Mouse (Mus musculus) midbrain, postnatal 0 days (tissue): ENCODE data around the gene Itfg2. TPM values are rescaled to one million over a fixed set of nuclear protein-coding genes. Genes with fewer than 3 reads are reported as not detected.

Experiments used
- ATAC-seq: fragments of 200-750 bp; cut with Nextera tagmentation; 2 replicates; pipeline ENCODE4 v1.8.0; 2017; ENCODE audit warnings: moderate number of reproducible peaks, mild to moderate bottlenecking, moderate TSS enrichment, moderate library complexity; ENCODE audit not compliant: low FRiP score
- DNase-seq: peaks from one replicate; pipeline ENCODE4 v3.0.0-alpha.2; 2015; ENCODE audit warnings: low spot score
- H3K27ac ChIP-seq: fragments of 300-500 bp; sonication (generic); 2 replicates; pipeline ENCODE4 v1.5.1; 2014; ENCODE audit warnings: low read depth, mild to moderate bottlenecking, low read length, mixed read lengths
- H3K27me3 ChIP-seq: fragments of 300-500 bp; sonication (generic); 2 replicates; pipeline ENCODE4 v1.6.1; 2014; ENCODE audit warnings: low read length, control low read depth, mixed read lengths; ENCODE audit not compliant: insufficient read depth
- H3K36me3 ChIP-seq: fragments of 300-500 bp; sonication (generic); 2 replicates; pipeline ENCODE4 v1.6.1; 2014; ENCODE audit warnings: low read length, control low read depth, mixed read lengths; ENCODE audit not compliant: insufficient read depth
- H3K4me1 ChIP-seq: fragments of 300-500 bp; sonication (generic); 2 replicates; pipeline ENCODE4 v1.6.1; 2014; ENCODE audit warnings: mild to moderate bottlenecking, control low read depth, antibody characterized with exemption, low read length, mixed read lengths; ENCODE audit not compliant: insufficient read depth
- H3K4me2 ChIP-seq: fragments of 300-500 bp; sonication (generic); 2 replicates; pipeline ENCODE4 v1.6.1; 2014; ENCODE audit warnings: low read depth, mild to moderate bottlenecking, low read length, mixed read lengths; ENCODE audit not compliant: poor library complexity, severe bottlenecking
- H3K4me3 ChIP-seq: fragments of 300-500 bp; sonication (generic); 2 replicates; pipeline ENCODE4 v1.5.1; 2014; ENCODE audit warnings: low read depth, mild to moderate bottlenecking, low read length, moderate library complexity
- H3K9ac ChIP-seq: fragments of 300-500 bp; sonication (generic); replicated peaks from 2 replicates; pipeline ENCODE4 v1.6.1; 2014; ENCODE audit warnings: mild to moderate bottlenecking, low read length, moderate library complexity, mixed read lengths; ENCODE audit not compliant: poor library complexity, severe bottlenecking
- H3K9me3 ChIP-seq: fragments of 300-500 bp; sonication (generic); 2 replicates; pipeline ENCODE4 v1.6.1; 2016; ENCODE audit warnings: low read length, control low read depth
- CTCF ChIP-seq: IDR thresholded peaks from 2 replicates; pipeline ENCODE4 v1.5.1; 2016; ENCODE audit warnings: antibody characterized with exemption, mild to moderate bottlenecking
- WGBS: fragments of 180-500 bp; shearing (Covaris S2); extraction: QIAGEN DNeasy Blood & Tissue Kit; methylation state at CpG from one replicate; pipeline ENCODE4 v1.1.7; 2014; 5-methylcytosine and 5-hydroxymethylcytosine counted together
- polyA plus RNA-seq: library from polyadenylated mRNA; unstranded; fragments of >200 nt; fragmentation: Nextera tagmentation; extraction: Ambion mirVana; gene quantifications from 2 replicates; pipeline ENCODE4 v1.2.1, GENCODE M21; 2015
- total RNA-seq: library from RNA; depleted of rRNA; stranded (reverse); fragments of >200 nt; gene quantifications from 2 replicates; pipeline ENCODE4 v1.2.3, GENCODE M21; 2014

Gene Itfg2
- total and polyA plus RNA-seq, 2 experiments from 2014 or later, result 37.3 to 41.5 TPM

DNA sequence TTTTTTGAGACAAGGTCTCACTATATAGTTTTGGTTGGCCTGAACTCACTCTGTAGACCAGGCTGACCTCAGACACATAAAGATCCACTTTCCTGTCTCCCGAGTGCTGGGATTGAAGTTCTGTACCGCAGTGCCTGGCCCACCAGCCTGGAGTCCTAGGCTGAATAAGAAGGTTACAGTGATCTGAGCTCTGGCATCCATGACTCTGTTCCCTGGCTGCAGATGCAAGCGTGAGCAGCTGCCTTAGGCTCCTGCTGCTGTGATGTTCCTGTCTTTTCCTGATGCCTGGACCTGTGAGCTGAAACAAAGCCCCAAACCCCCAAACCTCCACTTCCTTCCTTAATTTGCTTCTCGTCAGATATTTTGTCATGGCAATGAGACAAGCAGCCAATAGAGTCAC is 40.3 kb upstream of the Itfg2 start:
- H3K9me3 ChIP-seq, result no peaks in the 10 kb centered on the region
- ATAC-seq (no peak), DNase-seq (no peak)
- H3K4me2 ChIP-seq, result no peak overlapping the region
- TF ChIP-seq CTCF, result no peak
- H3K36me3 ChIP-seq, result no peaks in the 10 kb centered on the region
- H3K4me1 ChIP-seq, result no peaks in the 10 kb centered on the region
- 79% methylated on average over 4 of the region's 4 CpGs for WGBS
- no peak overlapping the region for H3K9ac ChIP-seq
- H3K27me3 ChIP-seq, result no peaks in the 10 kb centered on the region
- H3K4me3 ChIP-seq, result no peak overlapping the region
- H3K27ac ChIP-seq, result no peak overlapping the region

GRCm38 (mm10) chr6:128461606-128462005 is 36.9 kb upstream of the Itfg2 start:
- no peak for DNase-seq
- no peak overlapping the region for H3K4me3 ChIP-seq
- H3K27me3 ChIP-seq, result no peaks in the 10 kb centered on the region
- no peak overlapping the region for H3K27ac ChIP-seq
- no peak for TF ChIP-seq CTCF
- no peak overlapping the region for H3K4me2 ChIP-seq
- no peaks in the 10 kb centered on the region for H3K36me3 ChIP-seq
- H3K4me1 ChIP-seq, result no peaks in the 10 kb centered on the region
- no peak overlapping the region for H3K9ac ChIP-seq
- H3K9me3 ChIP-seq, result no peaks in the 10 kb centered on the region
- ATAC-seq, result no peak

DNA sequence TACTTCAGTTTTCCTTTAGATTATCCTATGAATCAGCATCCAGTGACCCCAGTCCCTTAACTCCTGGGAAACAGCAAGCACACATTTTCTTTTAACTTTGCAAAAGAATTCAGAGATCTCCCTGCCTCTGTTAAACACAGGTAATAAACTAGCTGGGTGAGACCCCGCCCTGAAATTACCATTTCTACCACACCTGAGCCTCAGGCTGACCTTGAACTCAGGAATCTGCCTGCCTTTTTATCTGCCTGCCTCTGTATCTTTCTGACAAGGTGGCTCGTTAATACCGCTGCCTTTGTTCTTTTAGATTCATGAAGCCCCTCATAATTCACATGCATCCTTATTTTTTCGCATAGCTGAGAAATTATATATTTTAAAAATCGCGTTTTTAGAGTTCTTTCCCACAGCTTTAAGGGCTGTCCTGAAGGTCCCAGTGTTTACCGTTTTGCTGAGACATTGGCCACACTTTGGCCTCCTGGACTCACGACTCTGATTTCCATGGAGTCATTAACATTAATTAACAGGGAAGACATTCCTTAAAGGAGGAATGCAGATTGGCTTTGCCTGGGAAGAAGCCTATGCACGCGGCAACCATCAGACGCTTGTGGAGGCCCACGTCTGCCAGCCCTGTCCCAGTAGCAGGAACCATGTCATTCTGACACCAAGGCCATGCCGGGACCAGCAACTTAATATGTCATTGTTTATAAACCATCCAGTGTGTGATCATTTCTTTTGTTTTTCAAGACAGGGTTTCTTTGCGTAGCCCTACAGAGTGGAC is 36.2 kb upstream of the Itfg2 start:
- WGBS, result 80% methylated on average over 14 of the region's 14 CpGs
- H3K27ac ChIP-seq, result no peak overlapping the region
- no peaks in the 10 kb centered on the region for H3K9me3 ChIP-seq
- no peak for TF ChIP-seq CTCF
- no peaks in the 10 kb centered on the region for H3K36me3 ChIP-seq
- no peak overlapping the region for H3K9ac ChIP-seq
- no peak for DNase-seq
- H3K27me3 ChIP-seq, result no peaks in the 10 kb centered on the region
- no peaks in the 10 kb centered on the region for H3K4me1 ChIP-seq
- ATAC-seq, result no peak
- H3K4me2 ChIP-seq, result no peak overlapping the region
- H3K4me3 ChIP-seq, result no peak overlapping the region

- Histone ChIP-seq H3K9ac (no peak overlapping the region), H3K4me3 (no peak overlapping the region), H3K9me3 (no peaks in the 10 kb centered on the region), H3K27me3 (no peaks in the 10 kb centered on the region), H3K4me1 (no peaks in the 10 kb centered on the region), H3K36me3 (no peaks in the 10 kb centered on the region), H3K4me2 (no peak overlapping the region), H3K27ac (no peak overlapping the region)
- DNase-seq, result no peak
- ATAC-seq, result no peak
- no peak for TF ChIP-seq CTCF
- WGBS, result 35% methylated on average over 2 of the region's 2 CpGs
These were observed 35.6 kb upstream of the Itfg2 start for GRCm38 (mm10) chr6:128460321-128460720.

DNA sequence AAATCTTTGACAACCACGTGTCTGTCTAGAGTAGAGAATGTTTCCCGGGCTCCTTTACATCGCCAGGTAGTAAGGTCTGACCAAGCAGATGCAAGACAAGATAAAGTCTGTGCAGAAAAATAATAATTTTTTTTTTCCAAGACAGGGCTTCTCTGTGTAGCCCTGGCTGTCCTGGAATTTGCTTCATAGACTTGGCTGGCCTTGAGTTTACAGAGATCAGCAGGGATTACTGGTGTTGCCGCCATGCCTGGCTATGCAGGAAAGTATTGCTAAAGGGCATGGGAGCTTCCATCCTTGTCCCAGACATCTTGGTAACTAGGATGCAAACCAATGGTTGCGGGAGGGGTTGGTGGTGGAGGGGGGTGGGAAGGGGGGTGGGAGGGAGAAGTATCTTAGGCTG is 32.5 kb upstream of the Itfg2 start:
- no peak overlapping the region for H3K9ac ChIP-seq
- H3K36me3 ChIP-seq, result no peaks in the 10 kb centered on the region
- DNase-seq (no peak), ATAC-seq (no peak)
- H3K9me3 ChIP-seq, result no peaks in the 10 kb centered on the region
- WGBS, result 77% methylated on average over 5 of the region's 5 CpGs
- TF ChIP-seq CTCF, result no peak
- H3K27me3 ChIP-seq, result no peaks in the 10 kb centered on the region
- H3K4me3 ChIP-seq, result no peak overlapping the region
- no peaks in the 10 kb centered on the region for H3K4me1 ChIP-seq
- H3K4me2 ChIP-seq, result no peak overlapping the region
- H3K27ac ChIP-seq, result no peak overlapping the region

DNA sequence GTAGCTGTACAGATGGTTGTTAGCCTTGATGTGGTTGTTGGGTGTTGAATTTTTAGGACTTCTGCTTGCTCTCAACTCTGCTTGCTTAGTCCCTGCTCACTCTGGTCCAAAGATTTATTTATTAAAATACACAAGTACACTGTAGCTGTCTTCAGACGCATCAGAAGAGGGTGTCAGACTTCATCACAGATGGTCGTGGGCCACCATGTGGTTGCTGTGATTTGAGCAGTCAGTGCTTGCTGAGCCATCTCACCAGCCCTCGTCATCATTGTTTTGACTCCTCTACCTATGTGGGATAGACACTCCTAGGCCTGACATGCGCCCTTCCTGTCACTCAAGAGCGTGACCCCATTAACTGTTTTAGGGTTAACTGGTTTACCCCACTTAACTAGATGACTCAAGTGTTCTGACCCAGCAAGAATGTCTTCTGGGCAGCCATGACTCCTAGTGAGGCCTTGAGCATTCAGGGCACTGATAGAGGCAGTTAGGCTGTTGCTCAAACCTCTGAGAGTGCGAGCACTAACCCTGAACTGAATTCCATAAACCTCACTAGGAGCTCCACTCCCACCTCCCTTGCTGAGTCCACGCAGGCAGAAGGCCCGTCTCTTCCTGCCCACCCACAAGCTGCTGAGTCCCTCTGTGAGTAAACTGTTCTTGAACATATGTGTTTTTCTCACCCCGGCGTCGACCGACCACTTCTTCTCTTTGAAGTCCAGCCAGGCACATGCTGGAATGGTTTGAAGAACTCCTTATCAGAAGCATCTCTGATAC is 31.3 kb upstream of the Itfg2 start:
- H3K9me3 ChIP-seq, result no peaks in the 10 kb centered on the region
- no peaks in the 10 kb centered on the region for H3K27me3 ChIP-seq
- H3K4me2 ChIP-seq, result no peak overlapping the region
- no peak overlapping the region for H3K27ac ChIP-seq
- ATAC-seq (no peak), DNase-seq (no peak)
- WGBS, result 85% methylated on average over 12 of the region's 12 CpGs
- H3K4me3 ChIP-seq, result no peak overlapping the region
- no peaks in the 10 kb centered on the region for H3K36me3 ChIP-seq
- no peaks in the 10 kb centered on the region for H3K4me1 ChIP-seq
- no peak for TF ChIP-seq CTCF
- H3K9ac ChIP-seq, result no peak overlapping the region
